Mouse (Mus musculus) liver, adult (tissue): ENCODE measurements at regions not wholly inside any gene's neighbourhood (a gene's known extent, or its start where the extent isn't known, plus 50 kb on each side); places are given as distances from the start of the nearest gene placed in this dataset.

Source experiments
- GATA4 ChIP-seq: IDR thresholded peaks from 2 replicates; pipeline ENCODE4 v1.6.1; 2014; ENCODE audit warnings: mild to moderate bottlenecking, low read length; ENCODE audit not compliant: insufficient replicate concordance

DNA sequence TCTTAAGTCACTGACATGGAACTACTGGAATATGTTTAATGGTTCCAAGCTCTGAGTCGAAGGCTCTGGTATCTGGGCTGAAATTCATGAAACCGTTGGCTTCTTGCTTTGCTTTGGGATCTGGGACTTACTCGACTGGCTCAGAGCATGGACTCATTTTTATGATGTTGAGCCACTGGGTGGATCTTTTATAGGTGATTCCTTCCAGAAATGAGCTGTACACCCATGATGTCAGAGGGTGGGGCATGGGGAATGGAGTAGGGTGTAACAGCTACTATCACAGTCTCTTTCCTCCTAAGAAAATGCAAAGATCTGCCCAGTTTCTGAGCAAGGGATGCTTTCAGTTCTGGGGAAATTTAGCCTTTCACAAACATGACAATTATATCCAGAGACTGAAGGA, 57.0 kb upstream of the Fggy start:
- no peak for TF ChIP-seq GATA4

DNA sequence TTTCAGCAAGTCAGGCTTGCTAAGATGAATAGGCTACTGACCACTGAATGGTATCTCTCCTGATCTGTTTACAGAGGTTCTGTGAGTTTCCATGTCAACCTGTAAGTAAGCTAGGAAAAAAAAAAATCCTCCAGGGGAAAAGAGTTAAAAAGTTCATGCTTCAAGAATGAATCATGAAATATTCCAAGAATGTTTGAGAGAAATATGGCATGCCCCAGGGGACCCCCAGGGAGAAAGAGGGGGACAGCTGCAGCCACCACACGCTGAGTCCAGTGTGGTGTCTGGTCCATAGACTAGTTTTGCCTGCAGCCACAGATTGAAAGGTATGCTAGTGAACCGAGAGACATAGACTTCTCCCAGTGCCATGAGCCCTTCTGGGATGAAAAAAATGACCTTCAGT, 56.1 kb upstream of the Fggy start:
- no peak for TF ChIP-seq GATA4

- no peak for TF ChIP-seq GATA4
Observed at GRCm38 (mm10) chr4:95507141-95507945, 50.0 kb upstream of the Fggy start.
